Mouse (Mus musculus) stomach, embryonic 16.5 days (tissue): ENCODE measurements at regions not wholly inside any gene's neighbourhood (a gene's known extent, or its start where the extent isn't known, plus 50 kb on each side); places are given as distances from the start of the nearest gene placed in this dataset.

Experiments used
- ATAC-seq: fragments of 200-750 bp; cut with Nextera tagmentation; 2 replicates; pipeline ENCODE4 v1.8.0; 2017; ENCODE audit warnings: moderate number of reproducible peaks, moderate TSS enrichment; ENCODE audit not compliant: insufficient read depth, low FRiP score
- H3K27ac ChIP-seq: fragments of 300-500 bp; sonication (generic); 2 replicates; pipeline ENCODE4 v1.5.1; 2014; ENCODE audit warnings: low read length
- H3K27me3 ChIP-seq: fragments of 300-500 bp; sonication (generic); 2 replicates; pipeline ENCODE4 v1.6.1; 2014; ENCODE audit warnings: low read length, control low read depth, mixed read lengths; ENCODE audit not compliant: control insufficient read depth, insufficient read depth
- H3K36me3 ChIP-seq: fragments of 300-500 bp; sonication (generic); 2 replicates; pipeline ENCODE4 v1.6.1; 2014; ENCODE audit warnings: low read length; ENCODE audit not compliant: control insufficient read depth, insufficient read depth
- H3K4me1 ChIP-seq: fragments of 300-500 bp; sonication (generic); 2 replicates; pipeline ENCODE4 v1.6.1; 2014; ENCODE audit warnings: low read length, control low read depth, mixed read lengths; ENCODE audit not compliant: control insufficient read depth, insufficient read depth
- H3K4me2 ChIP-seq: fragments of 300-500 bp; sonication (generic); 2 replicates; pipeline ENCODE4 v1.6.1; 2014; ENCODE audit warnings: low read depth, low read length, mixed read lengths
- H3K4me3 ChIP-seq: fragments of 300-500 bp; sonication (generic); replicated peaks from 2 replicates; pipeline ENCODE4 v1.5.1; 2014; ENCODE audit warnings: mild to moderate bottlenecking, low read length
- H3K9ac ChIP-seq: fragments of 300-500 bp; sonication (generic); 2 replicates; pipeline ENCODE4 v1.6.1; 2014; ENCODE audit warnings: low read length
- H3K9me3 ChIP-seq: fragments of 300-500 bp; sonication (generic); replicated peaks from 2 replicates; pipeline ENCODE4 v1.6.1; 2016; ENCODE audit warnings: low read length, control low read depth; ENCODE audit not compliant: control insufficient read depth
- WGBS: fragments of 180-500 bp; shearing (Covaris S2); extraction: QIAGEN DNeasy Blood & Tissue Kit; methylation state at CpG from one replicate; pipeline ENCODE4 v1.1.7; 2014; 5-methylcytosine and 5-hydroxymethylcytosine counted together

GRCm38 (mm10) chr11:43370025-43370424, 56.0 kb downstream of the Pttg1 start:
- no peak overlapping the region for H3K4me3 ChIP-seq
- no peaks in the 10 kb centered on the region for H3K36me3 ChIP-seq
- no peaks in the 10 kb centered on the region for H3K27me3 ChIP-seq
- no peaks in the 10 kb centered on the region for H3K4me1 ChIP-seq
- WGBS, result 84% methylated on average over 3 of the region's 3 CpGs
- H3K4me2 ChIP-seq, result no peak overlapping the region
- ATAC-seq, result no peak
- no peak overlapping the region for H3K9ac ChIP-seq
- H3K9me3 ChIP-seq, result no peaks in the 10 kb centered on the region
- H3K27ac ChIP-seq, result no peak overlapping the region

DNA sequence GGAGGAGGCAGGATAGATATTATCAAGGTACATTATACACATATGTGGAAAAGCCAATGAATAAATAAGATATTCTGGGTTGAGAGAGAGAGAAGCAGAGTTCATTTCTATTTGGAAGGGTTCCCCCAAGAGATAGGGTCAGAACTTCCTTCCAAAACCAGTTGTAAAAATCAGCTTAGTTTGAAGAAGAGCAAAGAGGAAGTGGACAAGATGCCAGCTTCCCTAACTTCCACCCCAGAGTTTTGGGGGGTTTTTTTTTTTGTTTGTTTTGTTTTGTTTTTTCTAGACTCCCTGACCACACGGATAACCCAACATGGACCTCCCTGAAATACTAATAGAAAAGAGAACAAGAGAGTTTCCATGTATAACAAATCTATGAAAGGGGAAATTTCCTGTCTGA, 57.7 kb downstream of the Pttg1 start:
- Histone ChIP-seq H3K36me3 (no peaks in the 10 kb centered on the region), H3K27ac (no peak overlapping the region), H3K9me3 (no peaks in the 10 kb centered on the region), H3K4me1 (no peaks in the 10 kb centered on the region), H3K27me3 (no peaks in the 10 kb centered on the region), H3K9ac (no peak overlapping the region), H3K4me2 (no peak overlapping the region), H3K4me3 (no peak overlapping the region)
- 73% methylated on average over 1 of the region's 1 CpGs for WGBS
- no peak for ATAC-seq

GRCm38 (mm10) chr11:43361858-43362257, 64.2 kb downstream of the Pttg1 start:
- no peak for ATAC-seq
- H3K4me1 ChIP-seq, result no peaks in the 10 kb centered on the region
- H3K9ac ChIP-seq, result no peak overlapping the region
- H3K4me3 ChIP-seq, result no peak overlapping the region
- H3K4me2 ChIP-seq, result no peak overlapping the region
- H3K9me3 ChIP-seq, result no peaks in the 10 kb centered on the region
- no peaks in the 10 kb centered on the region for H3K36me3 ChIP-seq
- 69% methylated on average over 13 of the region's 13 CpGs for whole genome bisulfite sequencing
- H3K27ac ChIP-seq, result no peak overlapping the region
- no peaks in the 10 kb centered on the region for H3K27me3 ChIP-seq

DNA sequence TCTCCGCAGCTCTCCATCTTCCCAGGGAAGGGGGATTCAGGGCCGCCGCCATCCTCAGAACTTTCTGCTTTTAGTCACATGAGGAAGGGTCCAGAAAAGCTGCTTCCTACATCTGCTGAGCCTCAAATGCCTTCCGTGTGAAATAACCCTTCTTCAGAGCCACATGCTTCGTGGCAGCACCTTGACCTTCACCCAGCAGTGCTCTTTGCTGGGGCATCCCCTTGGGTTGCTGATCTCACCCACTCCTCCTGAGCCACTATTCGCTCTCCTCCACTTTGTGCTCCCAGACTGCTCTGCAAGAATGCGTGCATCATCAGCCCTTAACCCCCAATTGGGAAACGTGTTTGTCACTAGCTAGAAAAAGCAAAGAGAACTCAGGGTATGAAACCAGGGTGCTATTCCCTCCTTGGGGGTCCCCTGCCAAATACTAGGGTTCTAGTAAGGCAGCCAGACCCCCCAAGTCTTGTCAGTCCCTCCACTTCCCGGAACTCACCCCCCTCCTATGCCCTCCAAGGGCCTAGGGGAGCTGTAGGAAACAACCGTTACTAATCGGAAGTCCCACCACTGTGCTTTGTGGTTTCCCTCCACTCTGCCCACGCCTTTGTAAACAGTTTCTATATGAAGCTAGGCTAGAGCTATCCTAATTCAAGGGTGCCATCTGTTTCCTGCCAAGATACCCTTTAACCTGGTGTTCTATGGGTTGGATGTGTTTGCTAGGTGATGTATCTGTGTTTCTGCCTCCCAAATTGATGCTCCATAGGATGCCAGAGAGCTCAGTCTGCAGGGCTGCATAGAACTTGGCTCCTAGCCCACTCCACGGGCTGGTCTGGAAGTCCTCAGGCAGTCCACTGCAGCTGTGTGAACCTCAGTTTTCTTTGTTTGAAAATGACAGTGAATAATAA, 67.4 kb downstream of the Pttg1 start:
- Histone ChIP-seq H3K27me3 (no peaks in the 10 kb centered on the region), H3K9ac (no peak overlapping the region), H3K36me3 (no peaks in the 10 kb centered on the region), H3K27ac (no peak overlapping the region), H3K4me3 (no peak overlapping the region), H3K4me1 (no peaks in the 10 kb centered on the region), H3K9me3 (no peaks in the 10 kb centered on the region), H3K4me2 (no peak overlapping the region)
- ATAC-seq, result 0 out of 2 replicates have a peak, but pooled peaks have one; percentile 47
- WGBS, result 64% methylated on average over 13 of the region's 13 CpGs

- H3K4me2 ChIP-seq, result no peak overlapping the region
- no peaks in the 10 kb centered on the region for H3K9me3 ChIP-seq
- no peaks in the 10 kb centered on the region for H3K4me1 ChIP-seq
- H3K36me3 ChIP-seq, result no peaks in the 10 kb centered on the region
- H3K4me3 ChIP-seq, result no peak overlapping the region
- H3K27me3 ChIP-seq, result no peaks in the 10 kb centered on the region
- no peak overlapping the region for H3K9ac ChIP-seq
- H3K27ac ChIP-seq, result no peak overlapping the region
- no peak for ATAC-seq
- 67% methylated on average over 4 of the region's 4 CpGs for WGBS
These were observed 72.4 kb downstream of the Pttg1 start for GRCm38 (mm10) chr11:43353602-43354001.

- H3K27me3 ChIP-seq, result no peaks in the 10 kb centered on the region
- H3K4me3 ChIP-seq, result no peak overlapping the region
- no peak for ATAC-seq
- WGBS, result 79% methylated on average over 1 of the region's 1 CpGs
- no peaks in the 10 kb centered on the region for H3K4me1 ChIP-seq
- no peaks in the 10 kb centered on the region for H3K9me3 ChIP-seq
- H3K4me2 ChIP-seq, result no peak overlapping the region
- no peak overlapping the region for H3K9ac ChIP-seq
- H3K36me3 ChIP-seq, result no peaks in the 10 kb centered on the region
- H3K27ac ChIP-seq, result no peak overlapping the region
These were observed 73.0 kb downstream of the Pttg1 start for GRCm38 (mm10) chr11:43353030-43353429.

DNA sequence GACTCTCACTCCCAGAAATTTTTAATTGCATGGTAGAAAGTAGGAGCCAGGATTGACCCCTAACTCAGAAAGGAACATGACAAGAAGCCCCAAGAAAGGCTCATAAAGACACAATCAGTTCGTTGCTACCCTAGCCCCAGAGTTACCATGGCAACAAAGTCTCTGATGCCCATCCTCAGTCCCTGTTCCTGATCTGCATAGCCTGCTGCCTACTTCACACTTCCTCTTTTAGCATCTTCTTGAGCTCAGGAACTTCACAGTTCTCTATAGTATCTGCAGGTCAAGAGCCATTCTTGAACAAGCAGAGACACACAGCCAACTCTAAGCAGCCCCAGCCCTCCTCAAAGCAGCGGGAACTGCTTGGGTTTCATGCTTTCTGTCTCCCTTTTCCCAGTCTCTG, 74.2 kb downstream of the Pttg1 start:
- no peak for ATAC-seq
- H3K27me3 ChIP-seq, result no peaks in the 10 kb centered on the region
- WGBS, result 71% methylated on average over 2 of the region's 2 CpGs

DNA sequence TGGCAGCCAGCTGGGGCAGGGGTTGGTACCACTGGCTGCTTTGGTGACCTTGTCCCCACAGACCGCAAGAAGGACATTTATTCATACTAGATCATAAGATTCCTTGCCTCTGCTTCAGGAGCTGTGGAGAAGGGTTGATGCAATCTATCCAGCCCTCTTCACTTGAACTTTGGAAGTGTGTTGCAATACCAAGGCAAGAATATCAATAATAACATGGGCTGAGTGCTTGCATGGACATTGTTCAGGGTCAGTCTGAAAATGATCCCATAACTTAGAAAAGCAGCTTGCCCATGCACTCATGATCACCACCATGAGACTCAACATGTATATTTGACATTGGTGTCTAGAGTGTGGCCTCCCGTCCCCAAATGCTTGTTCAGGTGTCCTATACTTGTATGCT, 74.7 kb downstream of the Pttg1 start:
- ATAC-seq, result no peak
- no peaks in the 10 kb centered on the region for H3K9me3 ChIP-seq
- H3K4me3 ChIP-seq, result no peak overlapping the region
- H3K27ac ChIP-seq, result no peak overlapping the region
- no peak overlapping the region for H3K9ac ChIP-seq
- no peaks in the 10 kb centered on the region for H3K27me3 ChIP-seq
- H3K36me3 ChIP-seq, result no peaks in the 10 kb centered on the region
- H3K4me2 ChIP-seq, result no peak overlapping the region
- WGBS, result 88% methylated on average over 2 of the region's 2 CpGs
- H3K4me1 ChIP-seq, result no peaks in the 10 kb centered on the region

More for the DNA sequence above, 74.2 kb downstream of the Pttg1 start:
- H3K9ac ChIP-seq, result no peak overlapping the region
- no peaks in the 10 kb centered on the region for H3K4me1 ChIP-seq
- no peak overlapping the region for H3K27ac ChIP-seq
- no peaks in the 10 kb centered on the region for H3K9me3 ChIP-seq
- H3K4me2 ChIP-seq, result no peak overlapping the region
- no peaks in the 10 kb centered on the region for H3K36me3 ChIP-seq
- H3K4me3 ChIP-seq, result no peak overlapping the region

GRCm38 (mm10) chr11:43350242-43350641, 75.8 kb downstream of the Pttg1 start:
- Histone ChIP-seq H3K9me3 (no peaks in the 10 kb centered on the region), H3K27me3 (no peaks in the 10 kb centered on the region), H3K4me1 (no peaks in the 10 kb centered on the region), H3K4me2 (no peak overlapping the region), H3K9ac (no peak overlapping the region), H3K27ac (no peak overlapping the region), H3K4me3 (no peak overlapping the region), H3K36me3 (no peaks in the 10 kb centered on the region)
- ATAC-seq, result no peak
- WGBS, result 53% methylated on average over 3 of the region's 3 CpGs
